Mouse (Mus musculus): Measurements from ENCODE around the gene Dnajb3. TPM values are rescaled to one million over a fixed set of nuclear protein-coding genes. Genes with fewer than 3 reads are reported as not detected.

Gene Dnajb3
- polyA plus RNA-seq, 1 experiment from 2014 or later = 14.7 TPM

GRCm38 (mm10) chr1:88213766-88214461, 8.3 kb upstream of the Dnajb3 start:
- peak; percentile 6 for DNase-seq (ENCODE audit: low spot score)
- no peak overlapping the region for H3K9ac ChIP-seq (ENCODE audit: low read depth, low read length)
- ATAC-seq (ENCODE audit: low FRiP score) = peak; percentile 14; the same call in 1 of the 2 replicates
- no peaks in the 10 kb centered on the region for H3K36me3 ChIP-seq (ENCODE audit: control insufficient read depth, insufficient read depth, low read length)
- no peak overlapping the region for H3K4me2 ChIP-seq (replicated peaks; ENCODE audit: low read depth, low read length)
- no peak overlapping the region for H3K27ac ChIP-seq (ENCODE audit: low read depth, low read length)
- no peaks in the 10 kb centered on the region for H3K4me1 ChIP-seq (replicated peaks; ENCODE audit: control insufficient read depth, insufficient read depth, low read length)
- H3K4me3 ChIP-seq (ENCODE audit: low read depth, low read length) = no peak overlapping the region
- H3K27me3 ChIP-seq (ENCODE audit: control insufficient read depth, insufficient read depth, low read length) = no peaks in the 10 kb centered on the region
- peaks cover 60% of the 10 kb centered on the region for H3K9me3 ChIP-seq (ENCODE audit: control insufficient read depth, low read length)
- WGBS = 84% methylated on average over 2 of the region's 2 CpGs

DNA sequence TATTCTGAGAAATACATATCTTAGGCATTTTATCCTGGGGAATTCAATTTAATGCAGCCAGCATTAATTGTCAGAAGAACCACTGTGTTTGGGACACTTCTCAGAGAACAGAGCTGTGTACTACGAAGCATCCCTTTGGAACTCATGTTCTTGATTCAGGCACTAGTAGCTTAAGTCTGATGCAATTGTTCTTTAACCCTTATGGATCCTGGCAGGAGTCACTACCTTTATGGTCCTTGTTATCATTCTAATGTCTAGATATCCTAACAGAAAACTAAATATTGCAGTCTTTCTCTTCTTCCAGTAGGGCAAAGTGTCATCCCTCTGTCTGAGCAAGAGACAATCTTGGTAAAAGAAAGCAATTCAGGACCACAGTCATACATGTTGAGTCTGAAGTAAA, 7.5 kb upstream of the Dnajb3 start:
- ATAC-seq (ENCODE audit: low FRiP score) = no peak
- 83% methylated on average over 1 of the region's 1 CpGs for WGBS
- no peaks in the 10 kb centered on the region for H3K27me3 ChIP-seq (ENCODE audit: control insufficient read depth, insufficient read depth, low read length)

DNA sequence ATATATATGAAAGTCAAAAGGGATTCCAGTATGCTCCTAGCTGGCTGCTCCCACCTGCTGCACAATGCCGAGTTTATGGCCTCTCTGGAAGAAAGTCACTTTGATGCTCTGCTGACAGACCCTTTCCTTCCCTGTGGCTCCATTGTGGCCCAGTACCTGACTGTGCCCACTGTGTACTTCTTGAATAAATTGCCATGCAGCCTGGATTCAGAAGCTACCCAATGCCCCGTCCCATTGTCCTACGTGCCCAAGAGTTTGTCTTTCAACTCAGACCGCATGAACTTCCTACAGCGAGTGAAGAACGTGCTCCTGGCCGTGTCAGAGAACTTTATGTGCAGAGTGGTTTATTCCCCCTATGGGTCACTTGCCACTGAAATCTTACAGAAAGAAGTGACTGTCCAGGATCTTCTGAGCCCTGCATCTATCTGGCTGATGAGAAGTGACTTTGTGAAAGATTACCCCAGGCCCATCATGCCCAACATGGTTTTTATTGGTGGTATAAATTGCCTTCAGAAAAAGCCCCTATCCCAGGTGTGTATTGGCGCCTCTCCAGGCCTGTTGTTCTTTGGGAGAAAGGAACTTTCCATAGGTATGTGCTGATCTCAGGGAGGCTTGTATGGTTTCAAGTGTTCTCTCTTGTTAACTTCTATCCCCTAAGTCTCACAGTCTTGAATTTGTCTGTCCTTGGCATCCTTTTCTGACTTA, 6.9 kb upstream of the Dnajb3 start:
- H3K27me3 ChIP-seq (ENCODE audit: control insufficient read depth, insufficient read depth, low read length) = no peaks in the 10 kb centered on the region
- no peak overlapping the region for H3K27ac ChIP-seq (ENCODE audit: low read depth, low read length)
- 64% methylated on average over 8 of the region's 8 CpGs for WGBS
- no peaks in the 10 kb centered on the region for H3K36me3 ChIP-seq (ENCODE audit: control insufficient read depth, insufficient read depth, low read length)
- H3K4me3 ChIP-seq (ENCODE audit: low read depth, low read length) = no peak overlapping the region
- H3K4me1 ChIP-seq (replicated peaks; ENCODE audit: control insufficient read depth, insufficient read depth, low read length) = no peaks in the 10 kb centered on the region
- DNase-seq (ENCODE audit: low spot score) (peak; percentile 6), ATAC-seq (ENCODE audit: low FRiP score) (peak; percentile 13; the same call in 1 of the 2 replicates)
- no peak overlapping the region for H3K9ac ChIP-seq (ENCODE audit: low read depth, low read length)
- H3K9me3 ChIP-seq (ENCODE audit: control insufficient read depth, low read length) = peaks cover 58% of the 10 kb centered on the region
- no peak overlapping the region for H3K4me2 ChIP-seq (replicated peaks; ENCODE audit: low read depth, low read length)

More for the DNA sequence above, 7.5 kb upstream of the Dnajb3 start:
- H3K4me3 ChIP-seq (ENCODE audit: low read depth, low read length) = no peak overlapping the region
- H3K4me2 ChIP-seq (replicated peaks; ENCODE audit: low read depth, low read length) = no peak overlapping the region
- H3K9me3 ChIP-seq (ENCODE audit: control insufficient read depth, low read length) = peaks cover 60% of the 10 kb centered on the region
- H3K27ac ChIP-seq (ENCODE audit: low read depth, low read length) = no peak overlapping the region
- no peaks in the 10 kb centered on the region for H3K4me1 ChIP-seq (replicated peaks; ENCODE audit: control insufficient read depth, insufficient read depth, low read length)
- DNase-seq (ENCODE audit: low spot score) = no peak
- H3K36me3 ChIP-seq (ENCODE audit: control insufficient read depth, insufficient read depth, low read length) = no peaks in the 10 kb centered on the region
- no peak overlapping the region for H3K9ac ChIP-seq (ENCODE audit: low read depth, low read length)

GRCm38 (mm10) chr1:88211812-88212211, 6.2 kb upstream of the Dnajb3 start, which contains the start of gene Ugt1a1:
Gene Ugt1a1, plus strand, starts transcription at chr1:88211959.
- Histone ChIP-seq H3K27me3 (ENCODE audit: control insufficient read depth, insufficient read depth, low read length) (no peaks in the 10 kb centered on the region), H3K9me3 (ENCODE audit: control insufficient read depth, low read length) (peaks cover 51% of the 10 kb centered on the region), H3K4me3 (ENCODE audit: low read depth, low read length) (no peak within 1 kb of the TSS), H3K36me3 (ENCODE audit: control insufficient read depth, insufficient read depth, low read length) (no peaks in the 10 kb centered on the region), H3K27ac (ENCODE audit: low read depth, low read length) (no peak within 1 kb of the TSS), H3K4me2 (replicated peaks; ENCODE audit: low read depth, low read length) (no peak within 1 kb of the TSS), H3K9ac (ENCODE audit: low read depth, low read length) (no peak within 1 kb of the TSS), H3K4me1 (replicated peaks; ENCODE audit: control insufficient read depth, insufficient read depth, low read length) (no peaks in the 10 kb centered on the region)
- WGBS = 69% methylated on average over 8 of the region's 8 CpGs
- DNase-seq (ENCODE audit: low spot score) (peak; percentile 9), ATAC-seq (ENCODE audit: low FRiP score) (no peak)

GRCm38 (mm10) chr1:88206843-88207479, 1.4 kb upstream of the Dnajb3 start:
- Histone ChIP-seq H3K9me3 (ENCODE audit: control insufficient read depth, low read length) (peaks cover 7% of the 10 kb centered on the region), H3K4me1 (replicated peaks; ENCODE audit: control insufficient read depth, insufficient read depth, low read length) (no peaks in the 10 kb centered on the region), H3K4me3 (ENCODE audit: low read depth, low read length) (no peak overlapping the region), H3K27ac (ENCODE audit: low read depth, low read length) (no peak overlapping the region), H3K36me3 (ENCODE audit: control insufficient read depth, insufficient read depth, low read length) (no peaks in the 10 kb centered on the region), H3K4me2 (replicated peaks; ENCODE audit: low read depth, low read length) (no peak overlapping the region), H3K27me3 (ENCODE audit: control insufficient read depth, insufficient read depth, low read length) (no peaks in the 10 kb centered on the region), H3K9ac (ENCODE audit: low read depth, low read length) (no peak overlapping the region)
- DNase-seq (ENCODE audit: low spot score) (no peak), ATAC-seq (ENCODE audit: low FRiP score) (no peak)
- 83% methylated on average over 2 of the region's 2 CpGs for WGBS

DNA sequence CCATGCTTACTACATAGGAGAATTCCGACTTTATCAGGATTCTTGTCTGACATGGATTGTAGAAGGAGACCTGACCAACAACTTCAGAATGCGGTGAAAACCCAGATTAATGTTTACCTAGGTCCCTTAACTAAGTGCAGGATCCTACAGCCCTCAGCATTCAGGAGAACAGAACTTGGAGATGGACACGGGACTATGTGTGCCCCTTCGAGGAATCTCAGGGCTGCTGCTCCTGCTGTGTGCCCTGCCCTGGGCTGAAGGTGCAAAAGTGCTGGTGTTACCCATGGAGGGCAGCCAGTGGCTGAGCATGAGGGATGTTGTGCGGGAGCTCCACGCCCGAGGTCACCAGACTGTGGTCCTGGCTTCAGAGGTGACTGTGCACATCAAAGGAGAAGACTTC, 5.1 kb downstream of the Dnajb3 start, which contains the start of gene Ugt1a2:
TSS of gene Ugt1a2 (plus strand) at position 146 of the 400 bp plus-strand sequence.
- H3K4me1 ChIP-seq (replicated peaks; ENCODE audit: control insufficient read depth, insufficient read depth, low read length) = no peaks in the 10 kb centered on the region
- 79% methylated on average over 7 of the region's 7 CpGs for WGBS

DNA sequence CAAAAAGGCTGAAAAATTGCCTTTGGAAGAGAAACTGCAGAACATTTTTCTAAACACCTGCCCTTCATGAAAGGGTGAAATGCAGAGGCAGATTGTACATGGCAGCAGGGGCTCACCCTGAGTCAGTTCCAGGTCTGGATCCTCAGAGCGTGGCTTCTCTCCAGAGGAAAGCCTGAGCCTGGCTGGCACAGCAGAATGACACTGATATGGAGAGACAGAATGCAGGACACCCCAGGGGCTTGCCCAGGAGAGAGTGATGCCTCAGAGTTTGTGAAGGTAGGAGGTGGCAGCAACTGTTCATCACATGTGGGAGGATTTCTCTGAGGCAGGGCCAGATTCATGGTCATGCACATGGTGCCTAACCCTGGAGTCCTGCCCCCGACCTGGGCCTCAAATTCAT, 5.6 kb downstream of the Dnajb3 start:
- Histone ChIP-seq H3K4me2 (replicated peaks; ENCODE audit: low read depth, low read length) (no peak overlapping the region), H3K4me1 (replicated peaks; ENCODE audit: control insufficient read depth, insufficient read depth, low read length) (no peaks in the 10 kb centered on the region), H3K36me3 (ENCODE audit: control insufficient read depth, insufficient read depth, low read length) (no peaks in the 10 kb centered on the region), H3K9ac (ENCODE audit: low read depth, low read length) (no peak overlapping the region), H3K4me3 (ENCODE audit: low read depth, low read length) (no peak overlapping the region), H3K9me3 (ENCODE audit: control insufficient read depth, low read length) (no peaks in the 10 kb centered on the region), H3K27me3 (ENCODE audit: control insufficient read depth, insufficient read depth, low read length) (no peaks in the 10 kb centered on the region), H3K27ac (ENCODE audit: low read depth, low read length) (no peak overlapping the region)
- 72% methylated on average over 2 of the region's 2 CpGs for WGBS
- no peak for DNase-seq (ENCODE audit: low spot score)
- ATAC-seq (ENCODE audit: low FRiP score) = no peak

More for the DNA sequence above, 5.1 kb downstream of the Dnajb3 start, which contains the start of gene Ugt1a2:
- Histone ChIP-seq H3K27ac (ENCODE audit: low read depth, low read length) (no peak within 1 kb of the TSS), H3K36me3 (ENCODE audit: control insufficient read depth, insufficient read depth, low read length) (no peaks in the 10 kb centered on the region), H3K4me3 (ENCODE audit: low read depth, low read length) (no peak within 1 kb of the TSS), H3K9me3 (ENCODE audit: control insufficient read depth, low read length) (no peaks in the 10 kb centered on the region), H3K4me2 (replicated peaks; ENCODE audit: low read depth, low read length) (no peak within 1 kb of the TSS), H3K27me3 (ENCODE audit: control insufficient read depth, insufficient read depth, low read length) (no peaks in the 10 kb centered on the region), H3K9ac (ENCODE audit: low read depth, low read length) (no peak within 1 kb of the TSS)
- ATAC-seq (ENCODE audit: low FRiP score) (no peak), DNase-seq (ENCODE audit: low spot score) (no peak)

GRCm38 (mm10) chr1:88197443-88197842, 8.1 kb downstream of the Dnajb3 start:
- no peaks in the 10 kb centered on the region for H3K9me3 ChIP-seq (ENCODE audit: control insufficient read depth, low read length)
- H3K4me2 ChIP-seq (replicated peaks; ENCODE audit: low read depth, low read length) = no peak overlapping the region
- H3K9ac ChIP-seq (ENCODE audit: low read depth, low read length) = no peak overlapping the region
- DNase-seq (ENCODE audit: low spot score) = no peak
- H3K27me3 ChIP-seq (ENCODE audit: control insufficient read depth, insufficient read depth, low read length) = no peaks in the 10 kb centered on the region
- H3K36me3 ChIP-seq (ENCODE audit: control insufficient read depth, insufficient read depth, low read length) = no peaks in the 10 kb centered on the region
- 76% methylated on average over 3 of the region's 3 CpGs for WGBS
- no peak overlapping the region for H3K4me3 ChIP-seq (ENCODE audit: low read depth, low read length)
- H3K27ac ChIP-seq (ENCODE audit: low read depth, low read length) = no peak overlapping the region
- no peaks in the 10 kb centered on the region for H3K4me1 ChIP-seq (replicated peaks; ENCODE audit: control insufficient read depth, insufficient read depth, low read length)
- ATAC-seq (ENCODE audit: low FRiP score) = no peak

All from hindbrain, embryonic 11.5 days (tissue).